Mouse (Mus musculus) left cerebral cortex, adult 8-10 months (tissue): ENCODE data around the gene Gm4302. TPM values are rescaled to one million over a fixed set of nuclear protein-coding genes. Genes with fewer than 3 reads are reported as not detected.
A peak's percentile ranks its signal among the peaks of the same experiment; 100 is the strongest.
"Not testable (repeated sequence)": the region's sequence is repeated elsewhere in the genome, so short reads cannot be mapped to it uniquely, and the experiment has no call there.

Experiments used
- DNase-seq, 2 experiments: peaks; one replicate each; pipeline ENCODE4 v3.0.0; 2022; ENCODE audit warnings: low spot score in 2 of 2
- total RNA-seq, 4 experiments: library from RNA; stranded (reverse); gene quantifications; 2 replicates each; pipeline ENCODE4 v1.2.4; 2022

Gene Gm4302
- total RNA-seq = not detected

DNA sequence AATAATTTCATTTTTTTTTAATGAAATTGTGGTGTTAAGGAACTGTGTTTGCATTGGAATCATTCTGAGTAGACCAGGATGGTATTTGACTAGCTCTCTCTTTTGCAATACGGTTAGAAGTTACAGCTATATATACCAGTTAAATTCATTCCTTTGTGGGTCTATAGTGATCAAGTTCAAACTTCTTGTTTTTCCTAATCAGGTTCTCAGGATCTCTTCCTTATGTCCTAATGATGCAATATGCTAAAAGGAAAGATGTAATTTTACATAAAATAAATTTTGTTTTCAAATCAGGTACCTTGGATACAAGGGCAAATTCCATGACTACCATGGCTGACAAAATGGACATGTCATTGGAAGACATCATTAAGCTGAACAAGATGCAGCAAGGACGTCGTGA, at the start of gene Gm4302:
Gene Gm4302 (plus strand): TSS at position 301 of the 400 bp plus-strand sequence.
- not testable (repeated sequence) for DNase-seq

DNA sequence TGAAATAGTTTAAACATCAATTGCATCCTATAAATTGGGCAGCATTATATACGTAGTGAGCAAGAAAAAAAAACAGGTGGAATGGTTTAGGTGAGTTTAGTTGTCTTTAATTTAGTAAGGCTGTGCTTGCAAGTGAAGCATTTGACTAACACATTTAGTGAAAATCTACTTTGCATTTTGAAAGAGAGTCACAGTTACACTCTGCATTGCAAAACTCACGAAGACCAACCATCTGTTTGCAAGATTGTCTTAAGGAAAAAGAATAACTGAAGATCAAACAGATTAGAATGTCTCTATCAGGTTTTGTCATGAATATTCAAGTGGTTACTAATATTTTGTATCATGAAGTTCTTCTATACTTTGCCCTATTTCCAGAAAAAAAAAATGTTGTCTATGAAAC, 44.5 kb upstream of the Gm4302 start:
- no peak for DNase-seq

DNA sequence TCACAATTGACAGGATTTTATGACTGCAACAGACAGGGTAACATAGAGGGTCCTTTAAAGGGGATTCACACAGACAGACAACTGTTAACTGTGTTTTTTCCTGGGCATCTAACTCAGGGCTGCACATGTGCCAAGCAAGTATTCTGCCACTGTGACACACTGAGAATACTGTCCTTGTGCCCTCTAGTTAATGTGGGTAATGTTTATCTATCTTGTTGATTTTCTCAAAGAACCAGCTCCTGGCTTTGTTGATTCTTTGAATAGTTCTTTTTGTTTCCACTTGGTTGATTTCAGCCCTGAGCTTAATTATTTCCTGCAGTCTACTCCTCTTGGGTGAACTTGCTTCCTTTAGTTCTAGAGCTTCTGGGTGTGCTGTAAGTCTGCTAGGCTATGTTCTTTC, 40.5 kb upstream of the Gm4302 start:
- not testable (repeated sequence) for DNase-seq

DNA sequence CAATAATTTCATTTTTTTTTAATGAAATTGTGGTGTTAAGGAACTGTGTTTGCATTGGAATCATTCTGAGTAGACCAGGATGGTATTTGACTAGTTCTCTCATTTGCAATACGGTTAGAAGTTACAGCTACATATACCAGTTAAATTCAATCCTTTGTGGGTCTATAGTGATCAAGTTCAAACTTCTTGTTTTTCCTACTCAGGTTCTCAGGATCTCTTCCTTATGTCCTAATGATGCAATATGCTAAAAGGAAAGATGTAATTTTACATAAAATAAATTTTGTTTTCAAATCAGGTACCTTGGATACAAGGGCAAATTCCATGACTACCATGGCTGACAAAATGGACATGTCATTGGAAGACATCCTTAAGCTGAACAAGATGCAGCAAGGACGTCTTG, 5.3 kb upstream of the Gm4302 start, which contains the start of gene Gm4301:
Gene Gm4301 (plus strand): TSS at position 301 of the 400 bp plus-strand sequence.
- not testable (repeated sequence) for DNase-seq

DNA sequence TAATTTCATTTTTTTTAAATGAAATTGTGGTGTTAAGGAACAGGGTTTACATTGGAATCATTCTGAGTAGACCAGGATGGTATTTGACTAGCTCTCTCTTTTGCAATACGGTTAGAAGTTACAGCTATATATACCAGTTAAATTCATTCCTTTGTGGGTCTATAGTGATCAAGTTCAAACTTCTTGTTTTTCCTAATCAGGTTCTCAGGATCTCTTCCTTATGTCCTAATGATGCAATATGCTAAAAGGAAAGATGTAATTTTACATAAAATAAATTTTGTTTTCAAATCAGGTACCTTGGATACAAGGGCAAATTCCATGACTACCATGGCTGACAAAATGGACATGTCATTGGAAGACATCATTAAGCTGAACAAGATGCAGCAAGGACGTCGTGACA, 5.0 kb downstream of the Gm4302 start, which contains the start of gene Gm4303:
Gene Gm4303 (plus strand): TSS at position 301 of the 400 bp plus-strand sequence.
- not testable (repeated sequence) for DNase-seq

DNA sequence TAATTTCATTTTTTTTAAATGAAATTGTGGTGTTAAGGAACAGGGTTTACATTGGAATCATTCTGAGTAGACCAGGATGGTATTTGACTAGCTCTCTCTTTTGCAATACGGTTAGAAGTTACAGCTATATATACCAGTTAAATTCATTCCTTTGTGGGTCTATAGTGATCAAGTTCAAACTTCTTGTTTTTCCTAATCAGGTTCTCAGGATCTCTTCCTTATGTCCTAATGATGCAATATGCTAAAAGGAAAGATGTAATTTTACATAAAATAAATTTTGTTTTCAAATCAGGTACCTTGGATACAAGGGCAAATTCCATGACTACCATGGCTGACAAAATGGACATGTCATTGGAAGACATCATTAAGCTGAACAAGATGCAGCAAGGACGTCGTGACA, 10.2 kb downstream of the Gm4302 start, which contains the start of gene Gm4305:
Gene Gm4305 (plus strand): TSS at position 301 of the 400 bp plus-strand sequence.
- not testable (repeated sequence) for DNase-seq

DNA sequence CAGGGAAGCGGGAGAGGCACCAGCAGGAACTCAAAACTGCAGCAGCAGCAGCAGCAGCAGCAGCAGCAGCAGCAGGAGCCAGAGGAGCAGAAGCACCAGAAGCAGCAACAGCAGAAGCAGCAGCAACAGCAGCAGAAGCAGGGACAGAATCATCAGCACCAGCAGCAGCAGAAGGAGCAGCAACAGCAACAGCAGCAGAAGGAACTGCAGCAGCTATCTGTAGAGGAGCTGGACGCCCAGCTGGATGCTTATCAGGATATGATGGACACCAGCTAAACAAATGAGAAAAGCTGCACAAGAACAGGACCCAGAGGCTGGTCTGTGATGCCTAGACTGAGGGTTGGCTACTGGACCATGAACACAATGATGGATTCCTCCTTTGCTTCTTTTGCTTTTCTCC, 16.2 kb downstream of the Gm4302 start:
- DNase-seq = peak; percentile 1 to 6

DNA sequence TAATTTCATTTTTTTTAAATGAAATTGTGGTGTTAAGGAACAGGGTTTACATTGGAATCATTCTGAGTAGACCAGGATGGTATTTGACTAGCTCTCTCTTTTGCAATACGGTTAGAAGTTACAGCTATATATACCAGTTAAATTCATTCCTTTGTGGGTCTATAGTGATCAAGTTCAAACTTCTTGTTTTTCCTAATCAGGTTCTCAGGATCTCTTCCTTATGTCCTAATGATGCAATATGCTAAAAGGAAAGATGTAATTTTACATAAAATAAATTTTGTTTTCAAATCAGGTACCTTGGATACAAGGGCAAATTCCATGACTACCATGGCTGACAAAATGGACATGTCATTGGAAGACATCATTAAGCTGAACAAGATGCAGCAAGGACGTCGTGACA, 20.4 kb downstream of the Gm4302 start, which contains the start of gene Gm4307:
Gene Gm4307 (plus strand): TSS at position 301 of the 400 bp plus-strand sequence.
- not testable (repeated sequence) for DNase-seq

DNA sequence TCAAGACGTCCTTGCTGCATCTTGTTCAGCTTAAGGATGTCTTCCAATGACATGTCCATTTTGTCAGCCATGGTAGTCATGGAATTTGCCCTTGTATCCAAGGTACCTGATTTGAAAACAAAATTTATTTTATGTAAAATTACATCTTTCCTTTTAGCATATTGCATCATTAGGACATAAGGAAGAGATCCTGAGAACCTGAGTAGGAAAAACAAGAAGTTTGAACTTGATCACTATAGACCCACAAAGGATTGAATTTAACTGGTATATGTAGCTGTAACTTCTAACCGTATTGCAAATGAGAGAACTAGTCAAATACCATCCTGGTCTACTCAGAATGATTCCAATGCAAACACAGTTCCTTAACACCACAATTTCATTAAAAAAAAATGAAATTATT, 41.8 kb downstream of the Gm4302 start, which contains the start of gene Gm4312:
Gene Gm4312 (minus strand): TSS at position 101 of the 400 bp plus-strand sequence.
- DNase-seq = not testable (repeated sequence)

Other genes starting within 250 kb of the Gm4302 start
- gene Gm4301, start 5.2 kb upstream of the Gm4302 start, total RNA-seq = not detected
- gene Gm4303, start 5.1 kb downstream of the Gm4302 start, total RNA-seq = not detected
- gene Gm4305, start 10.3 kb downstream of the Gm4302 start, total RNA-seq = not detected
- gene Gm4307, start 20.5 kb downstream of the Gm4302 start, total RNA-seq = not detected
- not detected for gene Gm4312, start 41.7 kb downstream of the Gm4302 start, total RNA-seq
- 10 to 100 TPM in 3 of 4 experiments, 1 to 10 TPM in 1; 9.8 to 14.0 (median 12.6) TPM for gene Tmtc3, start 146.5 kb downstream of the Gm4302 start, total RNA-seq
- gene Cep290, start 146.7 kb downstream of the Gm4302 start, total RNA-seq = 10 to 100 TPM; 16.1 to 18.5 (median 16.4) TPM
- gene 4930430F08Rik, start 249.6 kb downstream of the Gm4302 start, total RNA-seq = 10 to 100 TPM; 21.4 to 27.8 (median 23.9) TPM
- not detected for gene 1700017N19Rik, start 249.6 kb downstream of the Gm4302 start, total RNA-seq